Mouse (Mus musculus): ENCODE results near the gene Lce3e. TPM values are rescaled to one million over a fixed set of nuclear protein-coding genes. Genes with fewer than 3 reads are reported as not detected.

The Lce3e gene
- polyA plus RNA-seq (2012; ENCODE audit: low replicate concordance), result not detected in 2 replicates

GRCm38 (mm10) chr3:92966761-92967160 lies at the start of gene Lce3e:
Gene Lce3e (plus strand): TSS chr3:92967061.

GRCm38 (mm10) chr3:92926130-92926529 lies 40.7 kb upstream of the Lce3e start, which contains the start of gene Lce3a:
Gene Lce3a (minus strand): TSS chr3:92926230.

GRCm38 (mm10) chr3:92932679-92933078 lies 34.2 kb upstream of the Lce3e start, which contains the start of gene Lce3b:
Gene Lce3b (plus strand): TSS chr3:92932979.

GRCm38 (mm10) chr3:92944186-92944585 lies 22.7 kb upstream of the Lce3e start, which contains the start of gene Lce3c:
Gene Lce3c (plus strand): TSS chr3:92944486.

GRCm38 (mm10) chr3:92957090-92957489 lies 9.8 kb upstream of the Lce3e start, which contains the start of gene Lce3d:
Gene Lce3d (plus strand): TSS chr3:92957390.

GRCm38 (mm10) chr3:92991926-92992325 lies 25.1 kb downstream of the Lce3e start, which contains the start of gene Lce3f:
Gene Lce3f (plus strand): TSS chr3:92992226.

GRCm38 (mm10) chr3:93015460-93016104 lies 48.7 kb downstream of the Lce3e start, which contains the start of gene Crct1:
Gene Crct1 (minus strand): TSS chr3:93015687.

Other genes with a start within 250 kb of the Lce3e start
- gene Lce1f, start 246.7 kb upstream of the Lce3e start, polyA plus RNA-seq (2012; ENCODE audit: low replicate concordance), result not detected in 2 replicates
- not detected in 2 replicates for gene Gm38119, start 228.0 kb upstream of the Lce3e start, polyA plus RNA-seq (2012; ENCODE audit: low replicate concordance)
- not detected in 2 replicates for gene Lce1g, start 214.7 kb upstream of the Lce3e start, polyA plus RNA-seq (2012; ENCODE audit: low replicate concordance)
- not detected in 2 replicates for gene Lce1h, start 202.0 kb upstream of the Lce3e start, polyA plus RNA-seq (2012; ENCODE audit: low replicate concordance)
- not detected in 2 replicates for gene Lce1i, start 188.2 kb upstream of the Lce3e start, polyA plus RNA-seq (2012; ENCODE audit: low replicate concordance)
- gene Lce1j, start 176.5 kb upstream of the Lce3e start, polyA plus RNA-seq (2012; ENCODE audit: low replicate concordance), result not detected in 2 replicates
- not detected in 2 replicates for gene Lce1k, start 159.2 kb upstream of the Lce3e start, polyA plus RNA-seq (2012; ENCODE audit: low replicate concordance)
- gene Kprp, start 139.8 kb upstream of the Lce3e start, polyA plus RNA-seq (2012; ENCODE audit: low replicate concordance), result not detected in 2 replicates
- not detected in 2 replicates for gene Lce1l, start 115.8 kb upstream of the Lce3e start, polyA plus RNA-seq (2012; ENCODE audit: low replicate concordance)
- gene 2310050C09Rik, start 96.8 kb upstream of the Lce3e start, polyA plus RNA-seq (2012; ENCODE audit: low replicate concordance), result not detected in 2 replicates
- not detected in 2 replicates for gene Lce3a, start 40.8 kb upstream of the Lce3e start, polyA plus RNA-seq (2012; ENCODE audit: low replicate concordance)
- not detected in 2 replicates for gene Lce3b, start 34.1 kb upstream of the Lce3e start, polyA plus RNA-seq (2012; ENCODE audit: low replicate concordance)
- not detected in 2 replicates for gene Lce3c, start 22.6 kb upstream of the Lce3e start, polyA plus RNA-seq (2012; ENCODE audit: low replicate concordance)
- gene Lce3d, start 9.7 kb upstream of the Lce3e start, polyA plus RNA-seq (2012; ENCODE audit: low replicate concordance), result not detected in 2 replicates
- gene Lce3f, start 25.2 kb downstream of the Lce3e start, polyA plus RNA-seq (2012; ENCODE audit: low replicate concordance), result not detected in 2 replicates
- gene Crct1, start 48.6 kb downstream of the Lce3e start, polyA plus RNA-seq (2012; ENCODE audit: low replicate concordance), result not detected in 2 replicates
- not detected in 2 replicates for gene Lce1m, start 52.0 kb downstream of the Lce3e start, polyA plus RNA-seq (2012; ENCODE audit: low replicate concordance)
- not detected in 2 replicates for gene Gm4858, start 101.8 kb downstream of the Lce3e start, polyA plus RNA-seq (2012; ENCODE audit: low replicate concordance)
- not detected in 2 replicates for gene Crnn, start 177.7 kb downstream of the Lce3e start, polyA plus RNA-seq (2012; ENCODE audit: low replicate concordance)
- gene Flg2, start 230.2 kb downstream of the Lce3e start, polyA plus RNA-seq (2012; ENCODE audit: low replicate concordance), result not detected in 2 replicates